Mouse (Mus musculus) lung, postnatal 0 days (tissue): Measurements from ENCODE around the gene Eps8l3. TPM values are rescaled to one million over a fixed set of nuclear protein-coding genes. Genes with fewer than 3 reads are reported as not detected.

Source experiments
- ATAC-seq: fragments of 200-750 bp; cut with Nextera tagmentation; 2 replicates; pipeline ENCODE4 v1.8.0; 2017; ENCODE audit warnings: moderate library complexity
- DNase-seq: peaks from one replicate; pipeline ENCODE4 v3.0.0-alpha.2; 2016; ENCODE audit warnings: low spot score
- H3K27ac ChIP-seq: fragments of 300-500 bp; sonication (generic); 2 replicates; pipeline ENCODE4 v1.5.1; 2014; ENCODE audit warnings: antibody characterized with exemption, mild to moderate bottlenecking, low read length, mixed read lengths
- H3K27me3 ChIP-seq: fragments of 300-500 bp; sonication (generic); replicated peaks from 2 replicates; pipeline ENCODE4 v1.6.1; 2014; ENCODE audit warnings: low read length, mixed read lengths; ENCODE audit not compliant: insufficient read depth
- H3K36me3 ChIP-seq: fragments of 300-500 bp; sonication (generic); 2 replicates; pipeline ENCODE4 v1.6.1; 2014; ENCODE audit warnings: low read length, mixed read lengths; ENCODE audit not compliant: insufficient read depth
- H3K4me1 ChIP-seq: fragments of 300-500 bp; sonication (generic); 2 replicates; pipeline ENCODE4 v1.6.1; 2014; ENCODE audit warnings: antibody characterized with exemption, low read depth, low read length, mixed read lengths; ENCODE audit not compliant: insufficient read depth
- H3K4me2 ChIP-seq: fragments of 300-500 bp; sonication (generic); replicated peaks from 2 replicates; pipeline ENCODE4 v1.6.1; 2014; ENCODE audit warnings: low read depth, mild to moderate bottlenecking, low read length, moderate library complexity, mixed read lengths
- H3K4me3 ChIP-seq: fragments of 300-500 bp; sonication (generic); 2 replicates; pipeline ENCODE4 v1.5.1; 2014; ENCODE audit warnings: low read depth, low read length
- H3K9ac ChIP-seq: fragments of 300-500 bp; sonication (generic); replicated peaks from 2 replicates; pipeline ENCODE4 v1.6.1; 2014; ENCODE audit warnings: low read depth, mild to moderate bottlenecking
- H3K9me3 ChIP-seq: fragments of 300-500 bp; sonication (generic); 2 replicates; pipeline ENCODE4 v1.6.1; 2016; ENCODE audit warnings: low read length, mixed read lengths
- CTCF ChIP-seq: IDR thresholded peaks from 2 replicates; pipeline ENCODE4 v1.5.1; 2016; ENCODE audit warnings: antibody characterized with exemption, mild to moderate bottlenecking
- EP300 ChIP-seq: IDR thresholded peaks from 2 replicates; pipeline ENCODE4 v1.6.1; 2016; ENCODE audit warnings: antibody characterized with exemption, mild to moderate bottlenecking, control low read depth
- WGBS: fragments of 180-500 bp; shearing (Covaris S2); extraction: QIAGEN DNeasy Blood & Tissue Kit; methylation state at CpG from one replicate; pipeline ENCODE4 v1.1.7; 2014; 5-methylcytosine and 5-hydroxymethylcytosine counted together
- polyA plus RNA-seq: library from polyadenylated mRNA; unstranded; fragments of >200 nt; fragmentation: Nextera tagmentation; extraction: Ambion mirVana; gene quantifications from 2 replicates; pipeline ENCODE4 v1.2.1, GENCODE M21; 2015

The Eps8l3 gene
- polyA plus RNA-seq, 1 experiment from 2014 or later: not detected

DNA sequence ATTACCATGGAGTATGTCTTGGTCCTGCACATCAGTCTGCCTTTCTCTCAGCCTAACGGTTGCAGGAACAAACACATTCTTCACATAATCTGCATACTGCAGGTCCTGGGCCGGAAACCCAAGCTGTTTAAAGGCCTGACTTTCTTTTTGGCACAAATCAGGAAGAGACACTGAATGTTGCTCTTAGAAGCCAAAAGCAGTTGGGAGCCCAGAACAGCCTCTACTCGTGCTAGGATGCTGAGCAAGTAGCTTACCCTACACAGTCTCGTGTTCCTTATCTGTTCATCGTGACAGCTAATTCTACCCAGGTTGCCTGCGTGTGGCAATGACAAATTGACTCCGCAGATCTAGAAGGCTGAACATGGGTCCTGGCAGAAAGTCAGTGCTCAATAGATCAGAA lies 63.5 kb downstream of the Eps8l3 start:
- TF ChIP-seq EP300 (no peak), CTCF (no peak)
- Histone ChIP-seq H3K9me3 (no peaks in the 10 kb centered on the region), H3K27ac (no peak overlapping the region), H3K4me1 (peaks cover 3% of the 10 kb centered on the region; the same call in 1 of the 2 replicates), H3K4me2 (no peak overlapping the region), H3K9ac (no peak overlapping the region), H3K36me3 (no peaks in the 10 kb centered on the region), H3K4me3 (no peak overlapping the region), H3K27me3 (no peaks in the 10 kb centered on the region)
- ATAC-seq (no peak), DNase-seq (no peak)
- 60% methylated on average over 7 of the region's 7 CpGs for WGBS

DNA sequence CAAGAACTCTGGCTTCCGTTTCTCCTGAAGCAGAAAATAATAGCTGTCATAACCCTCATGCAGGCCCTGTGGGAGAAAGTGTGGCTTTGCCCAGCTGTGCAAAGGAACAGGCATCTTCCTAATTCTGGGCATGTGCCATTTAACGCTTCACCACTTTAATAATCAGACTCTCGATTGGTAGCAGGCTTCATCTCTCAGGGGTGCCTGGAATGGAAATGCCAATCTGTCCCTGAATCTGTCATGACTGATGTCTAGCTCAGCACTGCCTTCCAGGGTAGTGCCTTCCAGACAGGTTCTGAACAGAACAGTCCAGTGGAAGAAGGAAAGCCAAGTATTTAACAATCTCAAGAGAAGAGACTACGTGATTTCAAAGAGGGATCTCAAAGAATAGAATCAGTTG lies 64.2 kb downstream of the Eps8l3 start:
- TF ChIP-seq CTCF: no peak
- TF ChIP-seq EP300: no peak
- 82% methylated on average over 4 of the region's 4 CpGs for WGBS
- no peak for ATAC-seq

More for the DNA sequence above, 64.2 kb downstream of the Eps8l3 start:
- no peak for DNase-seq
- no peak overlapping the region for H3K4me2 ChIP-seq
- H3K4me3 ChIP-seq: no peak overlapping the region
- H3K27ac ChIP-seq: no peak overlapping the region
- no peaks in the 10 kb centered on the region for H3K27me3 ChIP-seq
- H3K9ac ChIP-seq: no peak overlapping the region
- no peaks in the 10 kb centered on the region for H3K9me3 ChIP-seq
- H3K36me3 ChIP-seq: no peaks in the 10 kb centered on the region
- peaks cover 3% of the 10 kb centered on the region; the same call in 1 of the 2 replicates for H3K4me1 ChIP-seq

Other genes with a start within 250 kb of the Eps8l3 start
- not detected in 2 replicates for gene Gm10961, start 245.9 kb upstream of the Eps8l3 start, polyA plus RNA-seq
- gene Strip1, start 245.5 kb upstream of the Eps8l3 start, polyA plus RNA-seq: 24.9 and 26.9 TPM in 2 replicates
- 37.1 and 39.3 TPM in 2 replicates for gene Ahcyl1, start 180.7 kb upstream of the Eps8l3 start, polyA plus RNA-seq
- gene Csf1, start 116.8 kb upstream of the Eps8l3 start, polyA plus RNA-seq: 10.9 and 14.3 TPM in 2 replicates
- 47.2 and 50.4 TPM in 2 replicates for gene Gstm5, start 18.6 kb downstream of the Eps8l3 start, polyA plus RNA-seq
- 5.6 and 6.5 TPM in 2 replicates for gene Gstm7, start 54.6 kb downstream of the Eps8l3 start, polyA plus RNA-seq
- 3.6 and 4.1 TPM in 2 replicates for gene Gstm6, start 66.5 kb downstream of the Eps8l3 start, polyA plus RNA-seq
- gene Gstm3, start 92.1 kb downstream of the Eps8l3 start, polyA plus RNA-seq: 0.27 and 0.40 TPM in 2 replicates
- 129 and 132 TPM in 2 replicates for gene Gstm2, start 109.2 kb downstream of the Eps8l3 start, polyA plus RNA-seq
- 230 and 249 TPM in 2 replicates for gene Gstm1, start 140.7 kb downstream of the Eps8l3 start, polyA plus RNA-seq
- gene Gstm4, start 167.7 kb downstream of the Eps8l3 start, polyA plus RNA-seq: 11.2 and 13.4 TPM in 2 replicates
- gene Ampd2, start 209.4 kb downstream of the Eps8l3 start, polyA plus RNA-seq: 11.6 and 12.6 TPM in 2 replicates
- gene Gnat2, start 215.6 kb downstream of the Eps8l3 start, polyA plus RNA-seq: 0.33 and 0.45 TPM in 2 replicates